In the genomic region with DNA sequence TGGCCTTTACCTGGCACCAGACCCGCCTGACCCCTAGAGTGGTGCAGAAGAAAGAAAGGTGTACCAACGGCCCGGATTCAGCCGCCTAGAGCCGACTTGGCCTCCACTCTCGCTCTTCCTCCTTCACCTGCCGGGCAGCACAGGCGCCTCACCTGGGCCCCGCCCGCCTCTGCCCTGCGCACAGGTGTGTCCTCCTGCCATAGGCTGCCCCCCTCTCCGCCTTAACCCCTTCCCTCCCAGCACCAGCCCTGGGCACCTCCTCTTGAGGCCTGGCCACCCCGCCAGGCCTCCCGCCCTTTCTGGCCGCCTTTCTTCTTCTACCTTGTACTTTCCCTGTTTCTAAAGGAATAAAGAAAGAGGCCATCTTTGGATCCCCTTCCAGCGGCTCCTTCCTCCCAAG, we compare ENCODE assay signal across 11 mouse cellular contexts. TPM values are rescaled to one million over a fixed set of nuclear protein-coding genes. Genes with fewer than 3 reads are reported as not detected.
DNase-seq lines count a peak whose midpoint lies in the region; ATAC-seq and TF ChIP-seq lines count a peak whose summit lies in the region.
"Had no signal": no experiment of that assay in that cellular context is flagged by ENCODE, and none has a peak within 500 bp of the region (broad histone marks: within the 10 kb centered on the region; RNA-seq: fewer than 3 reads in every experiment).

No protein-coding gene starts in this region.

- no peaks in the 10 kb centered on the region for H3K27me3 ChIP-seq in midbrain, embryonic 10.5 days (ENCODE audit: low read depth, poor library complexity, severe bottlenecking)
- H3K27me3 ChIP-seq in midbrain, embryonic 13.5 days = no peaks in the 10 kb centered on the region
- no peaks in the 10 kb centered on the region for H3K27me3 ChIP-seq in intestine, embryonic 15.5 days (replicated peaks)
- H3K27me3 ChIP-seq in limb, embryonic 14.5 days (ENCODE audit: control insufficient read depth, insufficient read depth, low read length) = no peaks in the 10 kb centered on the region
- H3K27me3 ChIP-seq in stomach, embryonic 16.5 days (ENCODE audit: control insufficient read depth, insufficient read depth, low read length) = no peaks in the 10 kb centered on the region
- H3K27me3 ChIP-seq in forebrain, embryonic 13.5 days = no peaks in the 10 kb centered on the region

- H3K4me1 ChIP-seq in midbrain, embryonic 10.5 days = peaks cover 24% of the 10 kb centered on the region
- peaks cover 8% of the 10 kb centered on the region for H3K4me1 ChIP-seq in midbrain, embryonic 13.5 days (replicated peaks)
- peaks cover 10% of the 10 kb centered on the region; the same call in 1 of the 2 replicates for H3K4me1 ChIP-seq in intestine, embryonic 15.5 days (replicated peaks)
- no peaks in the 10 kb centered on the region; the same call in 1 of the 2 replicates for H3K4me1 ChIP-seq in limb, embryonic 14.5 days (ENCODE audit: control insufficient read depth, insufficient read depth, low read length)
- H3K4me1 ChIP-seq in stomach, embryonic 16.5 days (ENCODE audit: control insufficient read depth, insufficient read depth, low read length) = peaks cover 12% of the 10 kb centered on the region
- H3K4me1 ChIP-seq in forebrain, embryonic 13.5 days = peaks cover 4% of the 10 kb centered on the region

- H3K36me3 ChIP-seq in midbrain, embryonic 10.5 days = peaks cover 47% of the 10 kb centered on the region
- H3K36me3 ChIP-seq in midbrain, embryonic 13.5 days = peaks cover 43% of the 10 kb centered on the region
- H3K36me3 ChIP-seq in intestine, embryonic 15.5 days = peaks cover 21% of the 10 kb centered on the region
- H3K36me3 ChIP-seq in limb, embryonic 14.5 days (ENCODE audit: control insufficient read depth, insufficient read depth, low read length) = peaks cover 40% of the 10 kb centered on the region
- peaks cover 18% of the 10 kb centered on the region for H3K36me3 ChIP-seq in stomach, embryonic 16.5 days (ENCODE audit: control insufficient read depth, insufficient read depth, low read length)
- peaks cover 42% of the 10 kb centered on the region for H3K36me3 ChIP-seq in forebrain, embryonic 13.5 days (ENCODE audit: poor library complexity, severe bottlenecking)

- no peak for TF ChIP-seq POLR2A in limb, embryonic 14.5 days (IDR thresholded peaks at IDR 0.05; ENCODE audit: borderline replicate concordance, extremely low read depth, insufficient read depth, insufficient read length)

- DNase-seq in midbrain, embryonic 10.5 days (ENCODE audit: low spot score) = no peak
- no peak for DNase-seq in limb, embryonic 14.5 days (ENCODE audit: low spot score)
- DNase-seq in cerebellum, adult 8-10 months = no peak
- DNase-seq in B cell, adult 2 months = no peak
- DNase-seq: cerebellum, adult 11-12 months; heart, adult 18-20 months had no signal

- no peak overlapping the region for H3K4me2 ChIP-seq in midbrain, embryonic 13.5 days (replicated peaks)
- peak overlapping the region; percentile 51 for H3K4me2 ChIP-seq in intestine, embryonic 15.5 days (replicated peaks)
- 0 out of 2 replicates have a peak overlapping the region, but pooled peaks have one; percentile 6 for H3K4me2 ChIP-seq in limb, embryonic 14.5 days (replicated peaks; ENCODE audit: low read depth, low read length, severe bottlenecking)
- peak overlapping the region; percentile 62 for H3K4me2 ChIP-seq in stomach, embryonic 16.5 days (ENCODE audit: low read depth, low read length)
- no peak overlapping the region for H3K4me2 ChIP-seq in forebrain, embryonic 13.5 days

- peak overlapping the region; percentile 50; the same call in 1 of the 2 replicates for H3K27ac ChIP-seq in midbrain, embryonic 10.5 days (replicated peaks)
- H3K27ac ChIP-seq in midbrain, embryonic 13.5 days = no peak overlapping the region
- H3K27ac ChIP-seq in intestine, embryonic 15.5 days = peak overlapping the region; percentile 79
- no peak overlapping the region for H3K27ac ChIP-seq in limb, embryonic 14.5 days (replicated peaks; ENCODE audit: low read depth, low read length)
- peak overlapping the region; percentile 96 for H3K27ac ChIP-seq in stomach, embryonic 16.5 days (ENCODE audit: low read length)
- H3K27ac ChIP-seq in forebrain, embryonic 13.5 days = no peak overlapping the region

- ATAC-seq in midbrain, embryonic 13.5 days = no peak
- ATAC-seq in intestine, embryonic 15.5 days = peak; percentile 85
- no peak for ATAC-seq in limb, embryonic 14.5 days (ENCODE audit: low FRiP score, low read depth)
- ATAC-seq in stomach, embryonic 16.5 days (ENCODE audit: insufficient read depth, low FRiP score) = peak; percentile 84
- ATAC-seq in forebrain, embryonic 13.5 days = no peak

- H3K9ac ChIP-seq in midbrain, embryonic 13.5 days (replicated peaks) = no peak overlapping the region
- peak overlapping the region; percentile 62 for H3K9ac ChIP-seq in intestine, embryonic 15.5 days
- H3K9ac ChIP-seq in limb, embryonic 14.5 days (ENCODE audit: low read depth, low read length, severe bottlenecking) = no peak overlapping the region
- H3K9ac ChIP-seq in stomach, embryonic 16.5 days (ENCODE audit: low read length) = peak overlapping the region; percentile 86
- no peak overlapping the region for H3K9ac ChIP-seq in forebrain, embryonic 13.5 days

- H3K9me3 ChIP-seq in midbrain, embryonic 10.5 days (replicated peaks) = no peaks in the 10 kb centered on the region
- no peaks in the 10 kb centered on the region for H3K9me3 ChIP-seq in midbrain, embryonic 13.5 days
- H3K9me3 ChIP-seq in intestine, embryonic 15.5 days = no peaks in the 10 kb centered on the region
- no peaks in the 10 kb centered on the region for H3K9me3 ChIP-seq in limb, embryonic 14.5 days (ENCODE audit: control insufficient read depth, low read length)
- no peaks in the 10 kb centered on the region for H3K9me3 ChIP-seq in stomach, embryonic 16.5 days (replicated peaks; ENCODE audit: control insufficient read depth, low read length)
- no peaks in the 10 kb centered on the region for H3K9me3 ChIP-seq in forebrain, embryonic 13.5 days (replicated peaks)

- 62% methylated on average over 16 of the region's 16 CpGs for WGBS in midbrain, embryonic 10.5 days
- WGBS in midbrain, embryonic 13.5 days = 58% methylated on average over 9 of the region's 16 CpGs
- 40% methylated on average over 16 of the region's 16 CpGs for WGBS in intestine, embryonic 15.5 days
- WGBS in limb, embryonic 14.5 days = 60% methylated on average over 15 of the region's 16 CpGs
- WGBS in stomach, embryonic 16.5 days = 49% methylated on average over 16 of the region's 16 CpGs
- WGBS in forebrain, embryonic 13.5 days = 62% methylated on average over 15 of the region's 16 CpGs

- peak overlapping the region; percentile 3; the same call in 1 of the 2 replicates for H3K4me3 ChIP-seq in midbrain, embryonic 10.5 days
- H3K4me3 ChIP-seq in midbrain, embryonic 13.5 days (replicated peaks) = no peak overlapping the region
- peak overlapping the region; percentile 42 for H3K4me3 ChIP-seq in intestine, embryonic 15.5 days (replicated peaks)
- peak overlapping the region; percentile 22 for H3K4me3 ChIP-seq in limb, embryonic 14.5 days (replicated peaks; ENCODE audit: low read length)
- peak overlapping the region; percentile 48 for H3K4me3 ChIP-seq in stomach, embryonic 16.5 days (replicated peaks; ENCODE audit: low read length)
- no peak overlapping the region for H3K4me3 ChIP-seq in forebrain, embryonic 13.5 days

RNA-seq across cellular contexts. Expression of a gene that starts 6.6 kb away (rescaled TPM):
- 401 and 471 TPM in 2 replicates for polyA plus RNA-seq in midbrain, embryonic 10.5 days (2016; fragmentation: Nextera tagmentation; extraction: Ambion mirVana)
- 258 and 276 TPM in 2 replicates for polyA plus RNA-seq in midbrain, embryonic 13.5 days (2015; fragmentation: Nextera tagmentation; extraction: Ambion mirVana)
- polyA plus RNA-seq in intestine, embryonic 15.5 days (2015; fragmentation: Nextera tagmentation; extraction: Ambion mirVana) = 497 and 503 TPM in 2 replicates
- 203 and 205 TPM in 2 replicates for polyA plus RNA-seq in limb, embryonic 14.5 days (2012; rRNA removed)
- polyA plus RNA-seq in limb, embryonic 14.5 days (2014; fragmentation: Nextera tagmentation; extraction: Ambion mirVana) = 295 and 296 TPM in 2 replicates
- 282 and 303 TPM in 2 replicates for polyA plus RNA-seq in stomach, embryonic 16.5 days (2015; fragmentation: Nextera tagmentation; extraction: Ambion mirVana)
- 289 and 292 TPM in 2 replicates for polyA plus RNA-seq in forebrain, embryonic 13.5 days (2015; fragmentation: Nextera tagmentation; extraction: Ambion mirVana)

RNA-seq across cellular contexts. Expression of a gene that starts 6.7 kb away (rescaled TPM):
- 217 and 243 TPM in 2 replicates for polyA plus RNA-seq in midbrain, embryonic 10.5 days (2016; fragmentation: Nextera tagmentation; extraction: Ambion mirVana)
- polyA plus RNA-seq in midbrain, embryonic 13.5 days (2015; fragmentation: Nextera tagmentation; extraction: Ambion mirVana) = 136 and 144 TPM in 2 replicates
- polyA plus RNA-seq in intestine, embryonic 15.5 days (2015; fragmentation: Nextera tagmentation; extraction: Ambion mirVana) = 225 and 231 TPM in 2 replicates
- polyA plus RNA-seq in limb, embryonic 14.5 days (2012; rRNA removed) = 135 and 148 TPM in 2 replicates
- 179 and 185 TPM in 2 replicates for polyA plus RNA-seq in limb, embryonic 14.5 days (2014; fragmentation: Nextera tagmentation; extraction: Ambion mirVana)
- polyA plus RNA-seq in stomach, embryonic 16.5 days (2015; fragmentation: Nextera tagmentation; extraction: Ambion mirVana) = 167 and 175 TPM in 2 replicates
- polyA plus RNA-seq in forebrain, embryonic 13.5 days (2015; fragmentation: Nextera tagmentation; extraction: Ambion mirVana) = 194 and 209 TPM in 2 replicates

RNA-seq across cellular contexts. Expression of a gene that starts 19.8 kb away (rescaled TPM):
- polyA plus RNA-seq in midbrain, embryonic 10.5 days (2016; fragmentation: Nextera tagmentation; extraction: Ambion mirVana) = 6.1 and 7.2 TPM in 2 replicates
- 3.4 and 4.1 TPM in 2 replicates for polyA plus RNA-seq in midbrain, embryonic 13.5 days (2015; fragmentation: Nextera tagmentation; extraction: Ambion mirVana)
- 16.7 and 17.7 TPM in 2 replicates for polyA plus RNA-seq in intestine, embryonic 15.5 days (2015; fragmentation: Nextera tagmentation; extraction: Ambion mirVana)
- 9.4 and 9.6 TPM in 2 replicates for polyA plus RNA-seq in limb, embryonic 14.5 days (2012; rRNA removed)
- 13.9 and 14.2 TPM in 2 replicates for polyA plus RNA-seq in limb, embryonic 14.5 days (2014; fragmentation: Nextera tagmentation; extraction: Ambion mirVana)
- 19.6 and 20.1 TPM in 2 replicates for polyA plus RNA-seq in stomach, embryonic 16.5 days (2015; fragmentation: Nextera tagmentation; extraction: Ambion mirVana)
- polyA plus RNA-seq in forebrain, embryonic 13.5 days (2015; fragmentation: Nextera tagmentation; extraction: Ambion mirVana) = 2.5 and 3.8 TPM in 2 replicates

RNA-seq across cellular contexts. Expression of a gene that starts 22.5 kb away (rescaled TPM):
- 445 and 490 TPM in 2 replicates for polyA plus RNA-seq in midbrain, embryonic 10.5 days (2016; fragmentation: Nextera tagmentation; extraction: Ambion mirVana)
- 710 and 725 TPM in 2 replicates for polyA plus RNA-seq in midbrain, embryonic 13.5 days (2015; fragmentation: Nextera tagmentation; extraction: Ambion mirVana)
- 337 and 341 TPM in 2 replicates for polyA plus RNA-seq in intestine, embryonic 15.5 days (2015; fragmentation: Nextera tagmentation; extraction: Ambion mirVana)
- 285 and 290 TPM in 2 replicates for polyA plus RNA-seq in limb, embryonic 14.5 days (2012; rRNA removed)
- 438 and 458 TPM in 2 replicates for polyA plus RNA-seq in limb, embryonic 14.5 days (2014; fragmentation: Nextera tagmentation; extraction: Ambion mirVana)
- polyA plus RNA-seq in stomach, embryonic 16.5 days (2015; fragmentation: Nextera tagmentation; extraction: Ambion mirVana) = 352 and 357 TPM in 2 replicates
- polyA plus RNA-seq in forebrain, embryonic 13.5 days (2015; fragmentation: Nextera tagmentation; extraction: Ambion mirVana) = 675 and 699 TPM in 2 replicates

RNA-seq across cellular contexts. Expression of a gene that starts 37.1 kb away (rescaled TPM):
- not detected in 2 replicates for polyA plus RNA-seq in midbrain, embryonic 10.5 days (2016; fragmentation: Nextera tagmentation; extraction: Ambion mirVana)
- not detected in 2 replicates for polyA plus RNA-seq in midbrain, embryonic 13.5 days (2015; fragmentation: Nextera tagmentation; extraction: Ambion mirVana)
- polyA plus RNA-seq in intestine, embryonic 15.5 days (2015; fragmentation: Nextera tagmentation; extraction: Ambion mirVana) = not detected in 2 replicates
- polyA plus RNA-seq in limb, embryonic 14.5 days (2012; rRNA removed) = not detected in 2 replicates
- not detected in 2 replicates for polyA plus RNA-seq in limb, embryonic 14.5 days (2014; fragmentation: Nextera tagmentation; extraction: Ambion mirVana)
- polyA plus RNA-seq in stomach, embryonic 16.5 days (2015; fragmentation: Nextera tagmentation; extraction: Ambion mirVana) = not detected in 2 replicates
- polyA plus RNA-seq in forebrain, embryonic 13.5 days (2015; fragmentation: Nextera tagmentation; extraction: Ambion mirVana) = not detected in 2 replicates
- polyA plus RNA-seq: liver, adult 2 months had no signal

Comparison
In these comparisons a context has a peak if more than half of its experiments do, and no peak if none do; other contexts are left out.
1. H3K27ac ChIP-seq: peak in midbrain, embryonic 10.5 days (single experiment), intestine, embryonic 15.5 days (single experiment) and stomach, embryonic 16.5 days (single experiment); none in midbrain, embryonic 13.5 days (single experiment), limb, embryonic 14.5 days (single experiment) and forebrain, embryonic 13.5 days (single experiment).
2. H3K4me3 ChIP-seq: peak in midbrain, embryonic 10.5 days (single experiment), intestine, embryonic 15.5 days (single experiment), limb, embryonic 14.5 days (single experiment) and stomach, embryonic 16.5 days (single experiment); none in midbrain, embryonic 13.5 days (single experiment) and forebrain, embryonic 13.5 days (single experiment).
3. ATAC-seq: peak in intestine, embryonic 15.5 days (single experiment) and stomach, embryonic 16.5 days (single experiment); none in midbrain, embryonic 13.5 days (single experiment), limb, embryonic 14.5 days (single experiment) and forebrain, embryonic 13.5 days (single experiment).
4. H3K4me2 ChIP-seq: peak in intestine, embryonic 15.5 days (single experiment), limb, embryonic 14.5 days (single experiment) and stomach, embryonic 16.5 days (single experiment); none in midbrain, embryonic 13.5 days (single experiment) and forebrain, embryonic 13.5 days (single experiment).
5. H3K9ac ChIP-seq: peak in intestine, embryonic 15.5 days (single experiment) and stomach, embryonic 16.5 days (single experiment); none in midbrain, embryonic 13.5 days (single experiment), limb, embryonic 14.5 days (single experiment) and forebrain, embryonic 13.5 days (single experiment).